Mouse (Mus musculus) heart, postnatal 0 days (tissue): ENCODE results near the gene Htr6.
A peak's percentile ranks its signal among the peaks of the same experiment; 100 is the strongest.

Source experiments
- CTCF ChIP-seq: IDR thresholded peaks from 2 replicates; pipeline ENCODE4 v1.5.1; 2016; ENCODE audit warnings: antibody characterized with exemption, control low read depth, low read depth
- EP300 ChIP-seq: IDR thresholded peaks from 2 replicates; pipeline ENCODE4 v1.6.1; 2016; ENCODE audit warnings: antibody characterized with exemption, low read depth

DNA sequence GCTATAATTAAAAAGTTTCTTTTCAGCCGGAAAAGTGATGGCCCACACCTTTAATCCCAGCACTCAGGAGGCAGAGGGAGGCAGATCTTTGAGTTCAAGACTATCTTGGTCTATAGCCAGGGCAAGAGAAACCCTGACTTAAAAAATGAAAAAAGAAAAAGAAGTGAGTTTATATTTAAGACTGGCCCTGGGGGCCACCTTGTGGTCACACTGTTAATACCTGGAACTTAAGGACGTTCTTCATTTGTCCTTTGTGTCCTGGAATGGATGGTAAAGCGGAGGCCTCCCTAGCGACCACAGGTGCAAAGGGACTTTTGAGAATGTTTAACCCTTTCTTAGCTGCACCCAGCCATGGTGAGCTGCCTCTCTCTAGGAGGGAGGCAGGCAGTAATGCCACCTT is 3.4 kb upstream of the Htr6 start:
- peak; percentile 58 for TF ChIP-seq CTCF
- no peak for TF ChIP-seq EP300
